10 mouse cellular contexts compared by ENCODE assay signal in genomic region chr10:43372315-43372714, GRCm38 (mm10).
DNase-seq lines count a peak whose midpoint lies in the region; ATAC-seq and TF ChIP-seq lines count a peak whose summit lies in the region.
"Had no signal": no experiment of that assay in that cellular context is flagged by ENCODE, and none has a peak within 500 bp of the region (broad histone marks: within the 10 kb centered on the region; RNA-seq: fewer than 3 reads in every experiment).

No protein-coding gene starts in this region.

- no peak for TF ChIP-seq CTCF in bone marrow, adult 2 months (IDR thresholded peaks at IDR 0.05; ENCODE audit: control insufficient read depth, insufficient read depth, low read length)

- TF ChIP-seq POLR2A in bone marrow, adult 2 months (IDR thresholded peaks at IDR 0.05; ENCODE audit: borderline replicate concordance, control insufficient read depth, low read depth, low read length), result no peak

- H3K27me3 ChIP-seq in heart, embryonic 10.5 days (ENCODE audit: insufficient read depth, poor library complexity, severe bottlenecking), result no peaks in the 10 kb centered on the region
- H3K27me3 ChIP-seq in heart, embryonic 15.5 days, result no peaks in the 10 kb centered on the region
- no peaks in the 10 kb centered on the region for H3K27me3 ChIP-seq in splenic B cell, adult 2 months (ENCODE audit: control insufficient read depth, insufficient read depth, low read length, poor library complexity, severe bottlenecking)
- H3K27me3 ChIP-seq: CH12.LX; embryonic facial prominence, embryonic 12.5 days had no signal

- H3K36me3 ChIP-seq in heart, embryonic 10.5 days, result 0 out of 2 replicates have a peak, but pooled peaks cover 2% of the 10 kb centered on the region
- H3K36me3 ChIP-seq in heart, embryonic 15.5 days, result no peaks in the 10 kb centered on the region
- H3K36me3 ChIP-seq in splenic B cell, adult 2 months (ENCODE audit: control insufficient read depth, insufficient read depth, low read length, poor library complexity, severe bottlenecking), result no peaks in the 10 kb centered on the region
- H3K36me3 ChIP-seq: embryonic facial prominence, embryonic 12.5 days had no signal

- no peaks in the 10 kb centered on the region for H3K9me3 ChIP-seq in heart, embryonic 10.5 days
- no peaks in the 10 kb centered on the region for H3K9me3 ChIP-seq in heart, embryonic 15.5 days (replicated peaks)
- H3K9me3 ChIP-seq: embryonic facial prominence, embryonic 12.5 days had no signal

- H3K4me1 ChIP-seq in heart, embryonic 10.5 days, result peaks cover 12% of the 10 kb centered on the region
- H3K4me1 ChIP-seq in bone marrow, adult 2 months (ENCODE audit: control insufficient read depth, insufficient read depth, low read length), result peaks cover 1% of the 10 kb centered on the region; the same call in 1 of the 2 replicates
- H3K4me1 ChIP-seq in heart, embryonic 15.5 days (replicated peaks), result peaks cover 6% of the 10 kb centered on the region

- WGBS in heart, embryonic 10.5 days, result 56% methylated on average over 7 of the region's 7 CpGs
- 12% methylated on average over 7 of the region's 7 CpGs for WGBS in bone marrow, adult 2 months
- 34% methylated on average over 7 of the region's 7 CpGs for WGBS in heart, embryonic 15.5 days

- H3K27ac ChIP-seq in heart, embryonic 10.5 days, result no peak overlapping the region
- H3K27ac ChIP-seq in bone marrow, adult 2 months (ENCODE audit: control insufficient read depth, insufficient read depth, low read depth, low read length, poor library complexity), result 0 out of 2 replicates have a peak overlapping the region, but pooled peaks have one; percentile 12
- no peak overlapping the region for H3K27ac ChIP-seq in heart, embryonic 15.5 days
- H3K27ac ChIP-seq: embryonic facial prominence, embryonic 12.5 days had no signal

- H3K4me2 ChIP-seq in heart, embryonic 15.5 days, result no peak overlapping the region
- H3K4me2 ChIP-seq: embryonic facial prominence, embryonic 12.5 days had no signal

- peak; percentile 55; the same call in 1 of the 2 replicates for ATAC-seq in heart, embryonic 15.5 days (replicated peaks; ENCODE audit: insufficient number of reproducible peaks, insufficient read depth, low FRiP score, low read depth)

- peak; percentile 98 for DNase-seq in heart, adult 11 months
- no peak for DNase-seq in heart, embryonic 10.5 days (ENCODE audit: low spot score)
- DNase-seq in kidney, postnatal 25 days, result peak; percentile 65 to 87
- peak; percentile 58 for DNase-seq in splenic B cell, adult 2 months (ENCODE audit: low read depth, low spot score)
- DNase-seq in embryo, embryonic 10.5 days (ENCODE audit: low spot score), result no peak
- no peak for DNase-seq in urinary bladder, postnatal 36 days (ENCODE audit: low spot score in 2 of 2)

- H3K4me3 ChIP-seq in heart, embryonic 10.5 days, result no peak overlapping the region
- peak overlapping the region; percentile 49 for H3K4me3 ChIP-seq in bone marrow, adult 2 months (replicated peaks; ENCODE audit: control insufficient read depth, low read depth, low read length)
- H3K4me3 ChIP-seq in heart, embryonic 15.5 days, result no peak overlapping the region
- H3K4me3 ChIP-seq: embryonic facial prominence, embryonic 12.5 days had no signal

- no peak overlapping the region for H3K9ac ChIP-seq in heart, embryonic 15.5 days
- H3K9ac ChIP-seq: embryonic facial prominence, embryonic 12.5 days had no signal

Comparison
In these comparisons a context has a peak if more than half of its experiments do, and no peak if none do; other contexts are left out.
1. DNase-seq: peak in heart, adult 11 months (single experiment), kidney, postnatal 25 days (2 of 2) and splenic B cell, adult 2 months (single experiment); none in heart, embryonic 10.5 days (single experiment), embryo, embryonic 10.5 days (single experiment) and urinary bladder, postnatal 36 days (0 of 2).